Mouse (Mus musculus) T-helper 2 cell (primary cell): ENCODE measurements at regions not wholly inside any gene's neighbourhood (a gene's known extent, or its start where the extent isn't known, plus 50 kb on each side); places are given as distances from the start of the nearest gene placed in this dataset.

ENCODE experiments used
- in situ Hi-C: fragments of 300-600 bp; cut with MboI, MseI; formaldehyde crosslinking; loops from one replicate; pipeline ENCODE4 v1.15.1; 2025; ENCODE audit warnings: high pct_unique_total_duplicates

DNA sequence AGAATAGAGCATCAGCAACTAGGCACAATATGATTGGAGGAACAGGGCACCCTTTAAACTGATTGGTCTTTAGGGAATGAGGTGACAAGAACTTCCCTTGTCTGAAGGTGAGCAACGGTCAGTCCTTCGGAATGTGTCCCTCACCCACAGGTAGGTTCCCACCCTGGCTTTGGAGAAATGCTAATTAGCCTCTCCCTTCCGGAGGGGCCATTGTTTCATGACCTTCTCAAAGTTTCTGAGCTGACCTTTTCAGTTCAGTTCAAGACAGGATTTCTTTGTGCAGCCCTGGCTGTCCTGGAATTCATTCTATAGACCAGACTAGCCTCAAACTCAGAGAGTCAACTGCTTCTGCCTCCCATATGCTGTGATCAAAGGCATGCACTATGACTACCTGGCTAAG lies 53.5 kb upstream of the Klf9 start:
- in situ Hi-C loops, result no loop called here

GRCm38 (mm10) chr19:23089081-23089480 lies 51.9 kb upstream of the Klf9 start:
- in situ Hi-C loops, result no loop called here

- in situ Hi-C loops, result no loop called here
Observed at GRCm38 (mm10) chr19:23089761-23090514, 51.1 kb upstream of the Klf9 start.
